Mouse (Mus musculus) midbrain, embryonic 13.5 days (tissue): ENCODE measurements around the gene Shisa8. TPM values are rescaled to one million over a fixed set of nuclear protein-coding genes. Genes with fewer than 3 reads are reported as not detected.

Source experiments
- ATAC-seq: fragments of 200-750 bp; cut with Nextera tagmentation; 2 replicates; pipeline ENCODE4 v1.8.0; 2017; ENCODE audit warnings: mild to moderate bottlenecking, moderate TSS enrichment, moderate library complexity
- H3K27ac ChIP-seq: fragments of 300-500 bp; sonication (generic); 2 replicates; pipeline ENCODE4 v1.5.1; 2015; ENCODE audit warnings: inconsistent platforms, mild to moderate bottlenecking, moderate library complexity
- H3K27me3 ChIP-seq: fragments of 300-500 bp; sonication (generic); 2 replicates; pipeline ENCODE4 v1.6.1; 2015; ENCODE audit warnings: mild to moderate bottlenecking, inconsistent platforms
- H3K36me3 ChIP-seq: fragments of 300-500 bp; sonication (generic); 2 replicates; pipeline ENCODE4 v1.6.1; 2015; ENCODE audit warnings: mild to moderate bottlenecking, inconsistent platforms
- H3K4me1 ChIP-seq: fragments of 300-500 bp; sonication (generic); replicated peaks from 2 replicates; pipeline ENCODE4 v1.6.1; 2015; ENCODE audit warnings: inconsistent platforms
- H3K4me2 ChIP-seq: fragments of 300-500 bp; sonication (generic); replicated peaks from 2 replicates; pipeline ENCODE4 v1.6.1; 2015; ENCODE audit warnings: moderate library complexity, mild to moderate bottlenecking, inconsistent platforms
- H3K4me3 ChIP-seq: fragments of 300-500 bp; sonication (generic); replicated peaks from 2 replicates; pipeline ENCODE4 v1.5.1; 2015; ENCODE audit warnings: mild to moderate bottlenecking, inconsistent platforms
- H3K9ac ChIP-seq: fragments of 300-500 bp; sonication (generic); replicated peaks from 2 replicates; pipeline ENCODE4 v1.6.1; 2015; ENCODE audit warnings: mild to moderate bottlenecking, inconsistent platforms
- H3K9me3 ChIP-seq: fragments of 300-500 bp; sonication (generic); 2 replicates; pipeline ENCODE4 v1.6.1; 2016; ENCODE audit warnings: mild to moderate bottlenecking, inconsistent platforms
- WGBS: fragments of 180-500 bp; shearing (Covaris S2); methylation state at CpG from one replicate; pipeline ENCODE4 v1.1.7; 2015; 5-methylcytosine and 5-hydroxymethylcytosine counted together
- polyA plus RNA-seq: library from polyadenylated mRNA; unstranded; fragments of >200 nt; fragmentation: Nextera tagmentation; extraction: Ambion mirVana; gene quantifications from 2 replicates; pipeline ENCODE4 v1.2.1, GENCODE M21; 2015

The Shisa8 gene
- polyA plus RNA-seq, 1 experiment from 2014 or later = 0.70 TPM

DNA sequence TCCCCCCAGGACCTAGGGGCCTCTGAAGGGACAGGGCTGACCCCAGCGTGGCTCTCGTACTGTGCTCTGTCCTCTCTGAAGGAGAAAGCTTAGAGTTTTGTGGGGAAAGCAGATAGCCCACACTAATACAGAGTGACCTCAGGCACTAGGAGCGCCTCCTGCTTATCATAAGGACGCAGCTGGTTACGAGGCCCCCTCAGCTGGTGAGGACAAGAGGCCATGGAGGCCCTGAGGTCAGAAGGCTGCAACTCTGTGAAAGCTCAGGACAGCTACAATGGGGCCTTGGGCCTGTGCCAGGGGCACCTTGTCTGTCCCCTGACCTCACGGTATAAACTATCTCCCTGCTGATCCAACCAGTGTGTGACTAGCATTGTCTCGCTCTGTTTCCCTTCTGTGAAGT, 28.4 kb downstream of the Shisa8 start:
- Histone ChIP-seq H3K9me3 (peaks cover 9% of the 10 kb centered on the region; the same call in 1 of the 2 replicates), H3K4me1 (no peaks in the 10 kb centered on the region), H3K36me3 (peaks cover 99% of the 10 kb centered on the region), H3K9ac (no peak overlapping the region), H3K4me2 (no peak overlapping the region), H3K4me3 (no peak overlapping the region), H3K27me3 (no peaks in the 10 kb centered on the region), H3K27ac (0 out of 2 replicates have a peak overlapping the region, but pooled peaks have one; percentile 5)
- 84% methylated on average over 7 of the region's 7 CpGs for WGBS
- no peak for ATAC-seq

GRCm38 (mm10) chr15:82183596-82183995, 29.0 kb downstream of the Shisa8 start:
- Histone ChIP-seq H3K4me3 (no peak overlapping the region), H3K4me1 (no peaks in the 10 kb centered on the region), H3K4me2 (no peak overlapping the region), H3K27me3 (no peaks in the 10 kb centered on the region), H3K27ac (0 out of 2 replicates have a peak overlapping the region, but pooled peaks have one; percentile 5), H3K9ac (no peak overlapping the region), H3K36me3 (peaks cover 99% of the 10 kb centered on the region), H3K9me3 (peaks cover 9% of the 10 kb centered on the region; the same call in 1 of the 2 replicates)
- WGBS = 87% methylated on average over 10 of the region's 10 CpGs
- no peak for ATAC-seq

DNA sequence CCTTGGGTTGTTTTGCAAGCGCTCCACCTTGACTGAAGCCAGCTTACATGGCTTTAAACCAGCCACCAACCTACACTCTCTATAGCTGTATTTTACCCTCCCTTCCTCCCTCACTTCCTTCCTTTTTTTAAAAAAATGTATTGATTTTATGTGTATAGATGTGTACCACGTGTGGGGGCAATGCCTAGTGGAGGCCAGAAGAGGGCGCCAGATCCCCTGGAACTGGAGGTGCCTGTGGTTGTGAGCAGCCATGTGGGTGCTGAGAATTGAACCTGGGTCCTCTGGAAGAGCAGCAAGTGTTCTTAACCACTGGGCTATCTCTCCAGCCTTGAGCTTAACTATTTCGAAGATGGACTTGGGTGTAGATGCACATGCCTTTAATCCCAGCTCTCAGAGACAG, 30.3 kb downstream of the Shisa8 start:
- H3K9me3 ChIP-seq = peaks cover 9% of the 10 kb centered on the region; the same call in 1 of the 2 replicates
- no peak for ATAC-seq
- 98% methylated on average over 4 of the region's 4 CpGs for WGBS

GRCm38 (mm10) chr15:82181131-82181530, 31.5 kb downstream of the Shisa8 start:
- H3K27ac ChIP-seq = no peak overlapping the region
- no peak overlapping the region for H3K4me2 ChIP-seq
- H3K36me3 ChIP-seq = peaks cover 99% of the 10 kb centered on the region
- H3K4me1 ChIP-seq = no peaks in the 10 kb centered on the region
- no peaks in the 10 kb centered on the region for H3K27me3 ChIP-seq
- H3K9me3 ChIP-seq = peaks cover 9% of the 10 kb centered on the region; the same call in 1 of the 2 replicates
- no peak overlapping the region for H3K4me3 ChIP-seq
- WGBS = 94% methylated on average over 5 of the region's 5 CpGs
- no peak for ATAC-seq
- no peak overlapping the region for H3K9ac ChIP-seq

More for the DNA sequence above, 30.3 kb downstream of the Shisa8 start:
- Histone ChIP-seq H3K4me1 (no peaks in the 10 kb centered on the region), H3K27me3 (no peaks in the 10 kb centered on the region), H3K27ac (no peak overlapping the region), H3K4me2 (no peak overlapping the region), H3K9ac (no peak overlapping the region), H3K36me3 (peaks cover 100% of the 10 kb centered on the region), H3K4me3 (no peak overlapping the region)

- Histone ChIP-seq H3K27ac (no peak overlapping the region), H3K9me3 (peaks cover 9% of the 10 kb centered on the region; the same call in 1 of the 2 replicates), H3K9ac (no peak overlapping the region), H3K27me3 (no peaks in the 10 kb centered on the region), H3K4me3 (no peak overlapping the region), H3K4me2 (no peak overlapping the region), H3K36me3 (peaks cover 97% of the 10 kb centered on the region), H3K4me1 (no peaks in the 10 kb centered on the region)
- ATAC-seq = no peak
- 93% methylated on average over 7 of the region's 7 CpGs for WGBS
Measured at GRCm38 (mm10) chr15:82177743-82178290, 34.8 kb downstream of the Shisa8 start.

DNA sequence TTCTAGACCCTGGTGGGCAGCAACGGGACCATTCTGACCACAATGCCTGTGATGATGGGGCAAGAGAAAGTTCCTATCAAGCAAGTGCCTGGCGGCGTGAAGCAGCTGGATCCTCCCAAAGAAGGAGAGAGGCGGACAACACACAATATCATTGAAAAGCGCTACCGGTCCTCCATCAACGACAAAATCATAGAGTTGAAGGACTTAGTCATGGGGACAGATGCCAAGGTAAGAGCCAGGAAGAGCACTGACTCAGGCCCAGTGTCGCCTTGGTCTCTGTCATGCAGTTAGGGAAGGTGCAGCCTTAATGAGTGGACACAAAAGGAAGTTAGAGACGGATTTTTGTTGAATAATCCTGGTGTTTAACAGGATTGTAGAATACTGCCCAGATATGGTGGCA, 37.5 kb downstream of the Shisa8 start:
- Histone ChIP-seq H3K4me3 (no peak overlapping the region), H3K27me3 (no peaks in the 10 kb centered on the region), H3K9me3 (no peaks in the 10 kb centered on the region), H3K36me3 (peaks cover 97% of the 10 kb centered on the region), H3K4me1 (no peaks in the 10 kb centered on the region), H3K9ac (no peak overlapping the region), H3K27ac (no peak overlapping the region), H3K4me2 (no peak overlapping the region)
- ATAC-seq = no peak
- WGBS = 95% methylated on average over 9 of the region's 9 CpGs

DNA sequence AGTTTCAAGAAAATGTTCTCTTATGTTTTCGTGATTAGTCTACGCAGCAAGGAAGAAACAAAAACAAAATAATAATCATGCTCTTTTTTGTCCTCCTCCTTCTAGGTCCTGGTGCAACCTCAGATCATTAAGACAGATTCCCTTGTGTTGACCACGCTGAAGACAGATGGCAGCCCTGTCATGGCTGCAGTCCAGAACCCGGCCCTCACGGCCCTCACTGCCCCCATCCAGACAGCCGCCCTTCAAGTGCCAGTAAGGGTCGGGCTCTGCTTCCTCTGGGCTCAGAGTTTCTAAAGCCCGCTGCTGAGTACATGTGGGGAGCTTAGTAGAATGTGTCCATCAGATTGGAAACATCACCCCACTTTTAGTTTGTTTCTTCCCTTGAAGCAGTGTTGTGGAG, 40.0 kb downstream of the Shisa8 start:
- Histone ChIP-seq H3K27me3 (no peaks in the 10 kb centered on the region), H3K4me1 (peaks cover 7% of the 10 kb centered on the region), H3K4me3 (no peak overlapping the region), H3K4me2 (no peak overlapping the region), H3K27ac (no peak overlapping the region), H3K9ac (no peak overlapping the region), H3K36me3 (peaks cover 78% of the 10 kb centered on the region), H3K9me3 (no peaks in the 10 kb centered on the region)
- WGBS = 84% methylated on average over 8 of the region's 8 CpGs
- no peak for ATAC-seq

- Histone ChIP-seq H3K9ac (no peak overlapping the region), H3K4me3 (no peak overlapping the region), H3K4me2 (no peak overlapping the region), H3K9me3 (no peaks in the 10 kb centered on the region), H3K4me1 (peaks cover 27% of the 10 kb centered on the region), H3K27me3 (no peaks in the 10 kb centered on the region), H3K36me3 (peaks cover 60% of the 10 kb centered on the region), H3K27ac (no peak overlapping the region)
- 88% methylated on average over 36 of the region's 36 CpGs for WGBS
- no peak for ATAC-seq
Measured at GRCm38 (mm10) chr15:82170437-82171377, 41.9 kb downstream of the Shisa8 start.

- Histone ChIP-seq H3K27ac (no peak overlapping the region), H3K27me3 (no peaks in the 10 kb centered on the region), H3K36me3 (peaks cover 50% of the 10 kb centered on the region), H3K9ac (no peak overlapping the region), H3K9me3 (no peaks in the 10 kb centered on the region), H3K4me2 (no peak overlapping the region), H3K4me3 (no peak overlapping the region), H3K4me1 (peaks cover 35% of the 10 kb centered on the region)
- ATAC-seq = no peak
- 85% methylated on average over 5 of the region's 5 CpGs for WGBS
Measured at GRCm38 (mm10) chr15:82169671-82170070, 42.9 kb downstream of the Shisa8 start.

- Histone ChIP-seq H3K27ac (no peak overlapping the region), H3K9ac (no peak overlapping the region), H3K36me3 (peaks cover 29% of the 10 kb centered on the region), H3K4me1 (peaks cover 50% of the 10 kb centered on the region), H3K4me3 (no peak overlapping the region), H3K27me3 (no peaks in the 10 kb centered on the region), H3K4me2 (no peak overlapping the region), H3K9me3 (no peaks in the 10 kb centered on the region)
- 55% methylated on average over 23 of the region's 23 CpGs for WGBS
- no peak for ATAC-seq
Measured at GRCm38 (mm10) chr15:82167201-82168168, 45.1 kb downstream of the Shisa8 start.

GRCm38 (mm10) chr15:82166240-82167100, 46.1 kb downstream of the Shisa8 start:
- peak overlapping the region; percentile 24; the same call in 1 of the 2 replicates for H3K9ac ChIP-seq
- 35% methylated on average over 22 of the region's 22 CpGs for WGBS
- peaks cover 53% of the 10 kb centered on the region for H3K4me1 ChIP-seq
- H3K9me3 ChIP-seq = no peaks in the 10 kb centered on the region
- peak overlapping the region; percentile 9; the same call in 1 of the 2 replicates for H3K4me2 ChIP-seq
- H3K27me3 ChIP-seq = no peaks in the 10 kb centered on the region
- H3K4me3 ChIP-seq = no peak overlapping the region
- H3K36me3 ChIP-seq = peaks cover 19% of the 10 kb centered on the region
- no peak for ATAC-seq
- H3K27ac ChIP-seq = no peak overlapping the region
